Mouse (Mus musculus): ENCODE results near the gene Diaph3. TPM values are rescaled to one million over a fixed set of nuclear protein-coding genes. Genes with fewer than 3 reads are reported as not detected.

Gene Diaph3
- total and polyA plus RNA-seq, 3 experiments: 0.04 to 2.4 (median 1.6) TPM

DNA sequence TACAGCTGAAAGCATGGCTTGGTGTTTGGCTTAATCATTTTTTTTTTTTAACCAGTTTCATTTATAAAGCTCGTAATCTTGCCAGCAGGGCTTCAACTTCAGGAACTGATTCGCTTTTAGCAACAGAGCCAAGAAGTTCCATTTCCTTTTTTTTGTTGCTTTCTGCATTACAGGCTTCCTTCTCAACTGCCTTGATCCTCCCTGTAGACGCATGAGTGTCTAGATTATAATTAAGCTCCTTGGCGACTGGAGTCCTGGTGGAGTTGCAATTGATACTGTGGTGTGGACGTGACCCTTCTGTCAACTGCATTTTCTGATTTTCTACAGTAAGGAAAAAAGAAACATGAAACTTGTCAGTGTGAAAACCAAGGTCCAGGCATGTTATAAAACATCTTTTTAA, 484.8 kb downstream of the Diaph3 start:
- DNase-seq: no peak

DNA sequence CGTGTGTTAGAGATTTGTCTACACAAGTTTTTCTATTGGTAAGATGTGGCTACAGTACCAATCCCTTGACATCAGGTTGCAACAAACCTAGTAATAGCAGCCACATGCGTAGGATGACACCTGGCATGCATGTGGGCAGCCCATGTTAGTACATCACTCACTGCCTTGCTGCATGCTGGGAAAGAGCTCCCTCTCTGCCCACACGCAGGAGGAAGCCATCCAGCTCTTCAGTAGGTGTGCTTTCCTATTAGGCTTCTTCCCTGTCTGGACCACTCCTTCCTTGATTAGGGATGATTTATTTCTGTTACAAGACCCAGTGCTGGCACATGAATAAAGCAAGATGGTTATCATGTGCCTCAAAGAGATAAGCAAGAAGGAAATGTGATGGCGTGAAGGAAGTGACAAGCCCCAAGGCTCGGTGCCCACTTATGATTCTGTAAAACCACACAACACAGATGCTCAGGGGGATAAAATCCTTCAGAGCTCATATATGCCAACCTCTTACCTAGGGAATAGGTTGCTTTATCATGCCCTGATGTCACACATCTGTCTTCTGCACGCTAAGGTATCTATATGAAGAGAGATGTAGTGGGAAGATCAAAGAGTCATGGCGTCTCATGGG, 494.4 kb downstream of the Diaph3 start:
- DNase-seq: no peak

DNA sequence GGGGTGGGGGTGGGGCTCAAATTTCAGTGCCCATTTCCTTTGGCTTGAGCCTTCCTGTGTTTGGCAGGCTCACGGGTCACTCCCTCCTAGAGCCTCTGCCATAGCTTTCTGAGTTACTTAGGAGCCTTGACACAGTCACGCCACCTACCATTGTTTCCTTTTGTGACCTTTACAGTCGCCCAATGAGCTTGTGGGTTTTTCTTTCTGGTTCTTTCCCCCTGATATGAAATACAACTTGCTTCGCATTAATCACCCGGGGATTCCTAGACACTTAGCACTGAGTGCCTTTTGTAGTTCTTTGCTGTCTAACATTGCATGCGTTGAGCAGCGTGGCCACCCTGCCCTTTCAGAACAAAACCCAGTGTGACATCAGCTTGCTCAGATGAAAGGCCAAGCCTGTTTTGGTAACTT, 498.2 kb downstream of the Diaph3 start:
- no peak for DNase-seq

DNA sequence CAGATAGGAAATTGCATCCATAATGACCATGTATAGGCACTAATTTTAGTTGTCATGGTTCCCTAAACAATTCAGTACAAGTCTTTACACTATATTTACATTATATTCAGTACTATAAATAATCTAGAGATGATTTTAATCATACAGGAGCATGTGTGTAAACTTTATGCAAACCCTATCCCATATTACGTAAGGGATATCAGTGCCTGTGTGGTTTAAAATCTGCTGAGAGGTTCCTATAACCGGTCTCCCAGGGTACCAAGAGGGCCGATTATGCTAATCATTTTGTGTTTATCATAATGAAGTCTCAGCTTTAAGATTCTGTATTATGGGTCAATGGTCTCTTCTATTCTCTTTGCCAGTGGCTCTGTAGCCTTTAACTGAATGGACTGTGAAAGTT, 499.2 kb downstream of the Diaph3 start:
- no peak for DNase-seq

DNA sequence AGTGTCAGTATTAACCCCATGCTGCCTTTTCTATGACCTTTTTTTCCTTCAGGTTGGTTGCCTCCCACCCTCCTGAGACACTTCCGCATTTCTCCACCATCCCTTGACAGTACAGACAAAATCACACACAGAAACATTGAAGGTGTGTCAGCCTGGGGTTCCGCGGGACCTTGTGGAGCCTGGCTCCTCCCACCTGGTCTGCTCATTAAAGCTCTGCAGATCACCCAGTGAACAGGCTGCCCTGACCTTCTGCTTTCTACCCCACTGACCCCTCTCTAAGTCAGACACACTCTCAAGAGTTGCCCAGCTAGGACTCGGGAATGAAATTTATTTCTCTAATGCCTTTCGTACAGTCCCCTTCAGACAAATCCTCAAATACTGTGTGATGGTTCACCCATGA, 500.9 kb downstream of the Diaph3 start:
- DNase-seq: no peak

DNA sequence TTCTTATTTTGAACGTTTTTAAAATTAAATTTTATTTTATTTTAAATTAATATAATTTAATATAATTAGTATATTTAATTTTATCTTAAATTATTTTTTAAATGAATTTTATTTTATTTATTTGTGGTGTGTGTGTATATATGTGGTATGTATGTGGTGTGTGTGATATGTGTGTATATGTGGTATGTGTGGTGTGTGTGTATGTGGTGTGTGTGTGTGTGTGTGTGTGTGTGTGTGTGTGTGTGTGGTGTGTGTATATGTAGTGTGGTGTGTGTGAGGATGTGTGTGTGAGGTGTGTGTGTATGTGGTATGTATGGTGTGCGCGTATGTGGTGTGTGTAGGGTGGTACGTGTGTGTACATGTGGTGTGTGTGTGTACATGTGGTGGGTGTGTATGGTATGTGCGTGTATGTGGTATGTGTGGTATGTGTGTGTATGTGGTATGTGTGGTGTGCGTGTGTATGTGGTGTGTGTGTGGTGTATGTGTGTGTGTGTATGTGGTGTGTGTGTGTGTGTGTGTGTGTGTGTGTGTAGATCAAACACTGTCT, 505.4 kb downstream of the Diaph3 start:
- DNase-seq: no peak

DNA sequence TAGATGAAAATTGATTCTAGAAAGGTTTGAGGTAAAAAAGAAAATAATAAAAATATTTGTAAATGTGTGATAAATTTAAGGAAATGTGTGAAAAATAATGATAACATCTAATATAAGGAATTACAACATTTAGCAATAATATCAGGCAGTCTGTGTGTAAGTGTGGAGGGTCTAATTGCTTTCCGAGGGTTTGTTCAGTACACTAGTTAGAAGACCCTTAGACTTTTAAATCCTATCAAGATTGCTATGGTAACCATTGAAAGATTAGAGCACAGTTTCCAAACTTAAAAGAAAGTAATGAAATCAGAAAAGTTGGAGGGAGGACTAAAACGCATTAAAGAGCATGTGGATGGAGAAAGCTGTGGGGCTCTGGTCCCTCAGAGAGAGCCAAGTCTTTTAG, 506.0 kb downstream of the Diaph3 start:
- no peak for DNase-seq

DNA sequence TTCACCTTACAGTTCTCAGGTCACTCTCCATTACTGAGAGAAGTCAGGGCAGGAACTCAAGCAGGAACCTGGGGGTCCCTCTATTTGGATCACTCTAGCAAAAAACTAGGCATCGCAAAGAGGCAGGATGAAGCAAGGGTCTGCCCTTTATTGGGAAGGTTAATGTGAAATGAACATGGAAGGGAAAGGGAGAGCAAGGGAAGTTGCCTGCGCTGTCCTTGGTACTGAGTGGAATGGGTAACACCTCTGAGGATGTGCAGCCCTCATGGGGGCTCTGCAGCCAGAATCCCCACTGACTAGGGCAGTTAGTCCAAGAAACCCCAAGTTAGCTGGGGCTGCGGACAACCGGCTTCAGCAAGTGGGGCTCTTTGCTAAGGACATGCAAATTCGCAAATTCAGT, 507.2 kb downstream of the Diaph3 start:
- no peak for DNase-seq

DNA sequence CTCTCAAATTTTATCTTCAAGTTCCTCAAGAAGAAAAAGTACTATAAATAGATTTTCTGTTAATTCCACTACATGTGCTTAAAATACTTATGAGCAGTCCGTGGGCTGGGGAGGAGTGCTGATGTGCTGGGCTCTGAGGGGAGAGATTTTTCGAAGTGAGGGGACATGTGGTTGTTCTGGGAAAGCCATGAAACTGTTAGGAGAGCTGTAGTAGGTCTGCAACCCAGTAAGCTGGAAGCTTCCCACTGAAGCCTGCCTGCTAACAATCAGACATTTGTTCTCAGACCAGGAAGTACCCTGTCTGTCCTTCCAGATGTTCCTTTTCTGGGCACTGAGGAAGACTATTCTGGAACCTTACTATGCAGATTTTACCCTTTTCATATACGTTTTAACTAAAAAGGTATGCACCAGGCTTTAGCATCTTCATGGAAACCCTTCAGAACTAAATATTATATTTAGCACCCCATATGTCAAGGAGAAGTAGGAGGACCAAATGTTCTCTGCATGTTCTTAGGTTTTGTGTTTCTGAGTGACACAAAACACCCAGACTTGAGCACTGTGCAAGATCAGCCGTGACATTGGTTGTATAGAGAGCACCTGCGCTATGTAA, 516.1 kb downstream of the Diaph3 start:
- DNase-seq: no peak

DNA sequence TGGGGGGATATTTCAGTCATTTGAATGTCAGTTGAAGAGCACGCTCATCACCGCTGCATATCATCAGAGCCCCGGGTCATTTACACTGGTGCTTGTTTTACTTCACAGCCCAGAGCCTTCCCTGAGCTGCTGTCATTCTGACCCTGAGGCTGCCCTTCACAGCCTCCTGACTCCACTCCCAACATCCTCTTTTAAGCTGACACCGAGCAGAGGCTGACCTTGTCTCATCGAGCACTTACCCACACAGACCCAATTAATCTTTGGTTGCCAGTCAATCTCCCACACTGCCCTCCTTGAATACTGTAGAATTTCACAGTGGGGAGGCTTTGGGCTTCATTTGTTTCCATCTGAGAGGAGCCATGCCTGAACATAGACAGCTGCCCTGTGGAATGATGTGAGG, 521.4 kb downstream of the Diaph3 start:
- DNase-seq: no peak

Small RNA genes lying within 50 kb of the gene (microRNA-seq; reads per million reads assigned to microRNA genes)
- 0 reads per million in 2 experiments for gene Gm23438

Data from adrenal gland, adult 2 months (tissue).